Mouse (Mus musculus) myocyte (in vitro differentiated cells): ENCODE measurements at regions not wholly inside any gene's neighbourhood (a gene's known extent, or its start where the extent isn't known, plus 50 kb on each side); places are given as distances from the start of the nearest gene placed in this dataset.

Experiments used
- E2F4 ChIP-seq: IDR thresholded peaks from one replicate; pipeline ENCODE4 v1.6.1; 2011; ENCODE audit warnings: mild to moderate bottlenecking, control low read depth, moderate library complexity; ENCODE audit not compliant: insufficient read depth
- POLR2A ChIP-seq: IDR thresholded peaks from one replicate; pipeline ENCODE4 v1.6.1; 2011; ENCODE audit warnings: low read depth, mild to moderate bottlenecking, control low read depth, moderate library complexity; ENCODE audit not compliant: insufficient read length
- USF1 ChIP-seq: IDR thresholded peaks from one replicate; pipeline ENCODE4 v1.6.1; 2011; ENCODE audit warnings: low read depth, mild to moderate bottlenecking, control low read depth, moderate library complexity

DNA sequence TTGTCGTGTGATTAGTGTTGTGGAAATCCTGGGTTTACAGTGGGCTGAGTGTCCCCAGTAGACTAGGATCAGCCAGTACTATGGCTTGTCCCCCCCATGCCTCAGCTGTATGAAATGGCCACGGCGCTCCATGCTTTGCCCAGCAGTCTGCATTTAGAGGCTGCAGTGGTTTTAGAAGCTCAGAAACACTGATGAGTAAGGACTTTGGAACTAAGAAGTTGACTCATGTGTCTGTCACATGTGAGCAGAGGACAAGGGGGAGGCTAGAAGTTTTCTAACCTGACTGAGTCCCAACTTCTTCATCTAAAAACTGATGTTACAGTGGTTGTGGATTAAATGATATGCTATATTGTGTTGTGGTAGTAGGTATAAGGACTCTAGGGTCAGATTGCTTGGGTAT is 371.5 kb downstream of the Bckdhb start:
- TF ChIP-seq E2F4: no peak
- TF ChIP-seq POLR2A: no peak
- peak; percentile 42 for TF ChIP-seq USF1
